Mouse (Mus musculus) liver, embryonic 16.5 days (tissue): ENCODE measurements around the gene Gm8947. TPM values are rescaled to one million over a fixed set of nuclear protein-coding genes. Genes with fewer than 3 reads are reported as not detected.
"Not testable (repeated sequence)": the region's sequence is repeated elsewhere in the genome, so short reads cannot be mapped to it uniquely, and the experiment has no call there.

Source experiments
- ATAC-seq: fragments of 200-750 bp; cut with Nextera tagmentation; 2 replicates; pipeline ENCODE4 v1.8.0; 2017; ENCODE audit warnings: low read depth, mild to moderate bottlenecking, moderate number of reproducible peaks, moderate library complexity
- H3K27ac ChIP-seq: fragments of 300-500 bp; sonication (generic); 2 replicates; pipeline ENCODE4 v1.5.1; 2014; ENCODE audit warnings: mild to moderate bottlenecking, low read length
- H3K27me3 ChIP-seq: fragments of 300-500 bp; sonication (generic); 2 replicates; pipeline ENCODE4 v1.6.1; 2014; ENCODE audit warnings: low read depth, low read length, mixed read lengths; ENCODE audit not compliant: control insufficient read depth, insufficient read depth
- H3K36me3 ChIP-seq: fragments of 300-500 bp; sonication (generic); 2 replicates; pipeline ENCODE4 v1.6.1; 2014; ENCODE audit warnings: mild to moderate bottlenecking; ENCODE audit not compliant: control insufficient read depth, insufficient read depth
- H3K4me1 ChIP-seq: fragments of 300-500 bp; sonication (generic); 2 replicates; pipeline ENCODE4 v1.6.1; 2014; ENCODE audit warnings: low read depth, low read length, mixed read lengths; ENCODE audit not compliant: control insufficient read depth
- H3K4me2 ChIP-seq: fragments of 300-500 bp; sonication (generic); 2 replicates; pipeline ENCODE4 v1.6.1; 2014; ENCODE audit warnings: low read depth, low read length, mixed read lengths
- H3K4me3 ChIP-seq: fragments of 300-500 bp; sonication (generic); 2 replicates; pipeline ENCODE4 v1.5.1; 2014; ENCODE audit warnings: low read depth, mild to moderate bottlenecking, low read length
- H3K9ac ChIP-seq: fragments of 300-500 bp; sonication (generic); 2 replicates; pipeline ENCODE4 v1.6.1; 2014; ENCODE audit warnings: low read depth, low read length
- H3K9me3 ChIP-seq: fragments of 300-500 bp; sonication (generic); replicated peaks from 2 replicates; pipeline ENCODE4 v1.6.1; 2016; ENCODE audit warnings: low read length; ENCODE audit not compliant: control insufficient read depth
- WGBS: fragments of 180-500 bp; shearing (Covaris S2); extraction: QIAGEN DNeasy Blood & Tissue Kit; methylation state at CpG from one replicate; pipeline ENCODE4 v1.1.7; 2014; ENCODE audit not compliant: insufficient replicate concordance; 5-methylcytosine and 5-hydroxymethylcytosine counted together
- polyA plus RNA-seq: library from polyadenylated mRNA; unstranded; fragments of >200 nt; fragmentation: Nextera tagmentation; extraction: Ambion mirVana; gene quantifications from 2 replicates; pipeline ENCODE4 v1.2.1, GENCODE M21; 2015

Gene Gm8947
- polyA plus RNA-seq, 1 experiment from 2014 or later: 1.3 TPM

DNA sequence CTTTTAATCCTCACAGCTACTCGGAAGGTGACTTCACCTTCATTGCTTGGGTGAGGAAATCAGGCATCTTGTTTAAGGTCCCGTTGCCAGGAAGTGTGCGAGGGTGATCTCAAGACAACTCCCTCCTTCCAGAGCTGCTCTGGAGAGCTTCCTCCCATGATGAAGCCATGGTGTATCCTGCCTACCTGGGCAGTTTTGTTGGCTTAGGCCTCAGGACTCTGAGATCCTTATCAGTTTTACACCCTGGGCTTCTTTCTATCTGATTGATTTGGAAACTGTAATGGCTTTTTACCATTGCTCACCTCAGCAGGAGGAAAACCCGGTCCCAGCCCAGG, 14.3 kb upstream of the Gm8947 start:
- H3K9me3 ChIP-seq: no peaks in the 10 kb centered on the region
- WGBS: 18% methylated on average over 4 of the region's 4 CpGs
- H3K36me3 ChIP-seq: no peaks in the 10 kb centered on the region
- peaks cover 37% of the 10 kb centered on the region for H3K4me1 ChIP-seq
- H3K27me3 ChIP-seq: no peaks in the 10 kb centered on the region
- ATAC-seq: peak; percentile 43
- H3K4me3 ChIP-seq: peak overlapping the region; percentile 53
- peak overlapping the region; percentile 82 for H3K4me2 ChIP-seq
- peak overlapping the region; percentile 73 for H3K9ac ChIP-seq
- peak overlapping the region; percentile 88 for H3K27ac ChIP-seq

GRCm38 (mm10) chr1:151178505-151179083, 13.6 kb upstream of the Gm8947 start:
- peaks cover 37% of the 10 kb centered on the region for H3K4me1 ChIP-seq
- no peaks in the 10 kb centered on the region for H3K36me3 ChIP-seq
- H3K4me3 ChIP-seq: no peak overlapping the region
- H3K9me3 ChIP-seq: no peaks in the 10 kb centered on the region
- H3K27ac ChIP-seq: no peak overlapping the region
- H3K27me3 ChIP-seq: no peaks in the 10 kb centered on the region
- WGBS: 70% methylated on average over 2 of the region's 2 CpGs
- ATAC-seq: no peak
- no peak overlapping the region for H3K9ac ChIP-seq
- H3K4me2 ChIP-seq: no peak overlapping the region

- peak; percentile 19; the same call in 1 of the 2 replicates for ATAC-seq
- no peak overlapping the region for H3K4me3 ChIP-seq
- 22% methylated on average over 2 of the region's 2 CpGs for WGBS
- no peaks in the 10 kb centered on the region for H3K36me3 ChIP-seq
- H3K4me2 ChIP-seq: no peak overlapping the region
- peaks cover 37% of the 10 kb centered on the region for H3K4me1 ChIP-seq
- H3K9ac ChIP-seq: no peak overlapping the region
- peak overlapping the region; percentile 33; the same call in 1 of the 2 replicates for H3K27ac ChIP-seq
- no peaks in the 10 kb centered on the region for H3K27me3 ChIP-seq
- no peaks in the 10 kb centered on the region for H3K9me3 ChIP-seq
Observed at GRCm38 (mm10) chr1:151180167-151180566, 12.0 kb upstream of the Gm8947 start.

DNA sequence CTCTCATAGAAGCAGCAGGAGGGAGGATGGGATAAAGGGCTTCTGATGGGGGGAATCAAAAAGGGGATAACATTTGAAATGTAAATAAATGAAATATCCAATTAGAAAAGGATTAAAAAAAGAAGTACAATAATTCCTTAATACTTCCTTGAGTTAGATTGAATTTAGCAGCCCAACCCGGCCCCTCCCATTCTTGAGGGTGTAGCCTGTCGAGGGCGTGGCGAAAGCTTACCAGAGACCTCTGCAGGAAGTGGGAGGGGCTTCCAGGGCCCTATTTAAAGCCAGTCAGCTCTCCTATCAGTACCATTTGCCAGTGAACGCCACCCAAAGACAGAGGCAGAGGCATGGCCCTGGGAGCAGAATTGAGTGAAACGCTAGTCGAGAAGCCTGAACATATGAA, 9.9 kb upstream of the Gm8947 start, which contains the start of gene Gm47985:
Gm47985 (plus strand) TSS at position 272 of the 400 bp plus-strand sequence.
- H3K9ac ChIP-seq, H3K36me3 ChIP-seq, H3K9me3 ChIP-seq, H3K4me2 ChIP-seq, H3K27ac ChIP-seq, H3K27me3 ChIP-seq, H3K4me3 ChIP-seq: not testable (repeated sequence)
- H3K4me1 ChIP-seq: peaks cover 28% of the 10 kb centered on the region
- no CpG with 5 or more reads among the region's 7 CpGs for WGBS
- peak; percentile 33; the same call in 1 of the 2 replicates for ATAC-seq

- not testable (repeated sequence) for H3K4me3 ChIP-seq, ATAC-seq, H3K36me3 ChIP-seq, H3K4me1 ChIP-seq, H3K27me3 ChIP-seq, H3K4me2 ChIP-seq, H3K27ac ChIP-seq, H3K9ac ChIP-seq, H3K9me3 ChIP-seq
- 67% methylated on average over 3 of the region's 3 CpGs for WGBS
Observed at GRCm38 (mm10) chr1:151186186-151186585, 6.0 kb upstream of the Gm8947 start.

GRCm38 (mm10) chr1:151186879-151187424, 5.2 kb upstream of the Gm8947 start:
- H3K4me3 ChIP-seq, H3K27me3 ChIP-seq, H3K9me3 ChIP-seq, H3K9ac ChIP-seq, H3K4me1 ChIP-seq, H3K27ac ChIP-seq, H3K36me3 ChIP-seq, H3K4me2 ChIP-seq: not testable (repeated sequence)
- peak; percentile 21; the same call in 1 of the 2 replicates for ATAC-seq
- 53% methylated on average over 4 of the region's 4 CpGs for WGBS

DNA sequence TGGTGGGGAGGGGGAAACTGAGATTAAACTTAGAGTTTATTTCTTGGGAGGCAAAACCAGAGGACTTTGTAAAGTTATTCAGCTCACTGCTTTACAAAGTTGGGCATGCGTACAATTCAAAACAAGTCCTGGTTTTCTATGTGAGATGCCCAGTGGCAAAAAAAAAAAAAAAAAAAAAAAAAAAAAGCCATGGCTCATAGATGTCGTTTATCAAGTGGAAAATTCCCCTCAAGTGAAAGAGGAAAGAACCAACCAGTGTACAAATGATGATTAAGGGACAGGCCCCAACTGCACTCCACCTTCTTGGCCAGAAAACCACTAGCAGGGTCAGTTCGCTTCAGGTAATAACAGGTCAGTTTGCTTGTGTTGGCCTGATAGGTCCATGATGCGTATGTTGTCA, 3.7 kb upstream of the Gm8947 start:
- Histone ChIP-seq H3K9me3 (no peaks in the 10 kb centered on the region), H3K4me1 (no peaks in the 10 kb centered on the region; the same call in 1 of the 2 replicates), H3K4me3 (no peak overlapping the region), H3K9ac (no peak overlapping the region), H3K4me2 (no peak overlapping the region), H3K36me3 (no peaks in the 10 kb centered on the region), H3K27me3 (no peaks in the 10 kb centered on the region), H3K27ac (no peak overlapping the region)
- WGBS: 71% methylated on average over 4 of the region's 4 CpGs
- no peak for ATAC-seq

GRCm38 (mm10) chr1:151192739-151193138, 563 bp downstream of the Gm8947 start:
- 88% methylated on average over 15 of the region's 15 CpGs for WGBS
- ATAC-seq: not testable (repeated sequence)

DNA sequence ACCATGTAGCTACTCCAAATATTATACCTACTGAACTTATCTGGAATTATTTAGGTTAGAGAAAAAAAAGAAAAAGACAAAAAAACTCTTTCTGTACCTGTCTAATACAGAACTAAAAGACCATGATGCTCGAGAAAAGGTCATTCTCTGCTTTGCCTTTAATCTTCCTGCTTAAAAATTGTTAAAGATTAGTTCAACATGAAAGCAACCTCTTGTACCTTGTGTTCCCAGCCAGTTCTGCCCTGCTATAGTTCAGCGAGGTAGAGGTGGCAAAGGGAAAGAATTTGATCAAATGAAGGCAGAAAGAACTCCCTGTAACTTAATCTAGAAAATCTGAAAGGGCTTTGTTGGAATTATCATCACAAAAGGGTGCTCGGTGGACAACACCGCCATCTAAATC, 3.8 kb downstream of the Gm8947 start:
- H3K4me3 ChIP-seq, H3K4me1 ChIP-seq, H3K27me3 ChIP-seq, H3K9ac ChIP-seq, ATAC-seq, H3K4me2 ChIP-seq, H3K9me3 ChIP-seq, H3K36me3 ChIP-seq, H3K27ac ChIP-seq: not testable (repeated sequence)
- WGBS: 66% methylated on average over 4 of the region's 4 CpGs

More at GRCm38 (mm10) chr1:151192739-151193138, 563 bp downstream of the Gm8947 start:
- not testable (repeated sequence) for H3K4me3 ChIP-seq, H3K4me2 ChIP-seq, H3K9me3 ChIP-seq, H3K4me1 ChIP-seq, H3K27me3 ChIP-seq, H3K36me3 ChIP-seq, H3K9ac ChIP-seq, H3K27ac ChIP-seq
